Mouse (Mus musculus) c-Kit-positive CD71-positive TER-119-negative erythroid progenitor cells, embryonic 14.5 days (primary cell): Measurements from ENCODE around the gene Kcna1.

Source experiments
- DNase-seq: peaks from one replicate; pipeline ENCODE4 v3.0.0-alpha.2; 2013; ENCODE audit warnings: low read depth

Gene Kcna1

DNA sequence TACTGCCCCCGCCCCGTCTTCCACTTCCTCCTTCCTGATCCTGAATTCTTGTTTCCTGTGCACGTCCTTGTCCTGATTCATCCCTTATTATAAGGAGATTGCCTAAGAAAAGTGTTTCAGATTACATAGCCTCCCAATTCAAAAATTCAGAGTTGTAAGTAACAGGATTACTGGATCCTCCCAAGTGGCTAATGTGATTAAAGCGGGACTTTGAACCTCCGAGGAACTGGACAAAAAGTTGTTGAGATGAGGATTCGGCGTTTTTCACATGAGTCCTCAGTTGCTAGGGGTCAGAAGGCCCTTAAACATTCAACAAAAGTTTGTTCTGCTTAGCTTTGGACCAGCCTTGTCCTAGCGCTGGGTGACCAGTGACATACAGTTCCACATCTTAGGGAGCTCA is at the start of gene Kcna1:
Kcna1 (minus strand) TSS at position 4 of the 400 bp plus-strand sequence.
- no peak for DNase-seq

DNA sequence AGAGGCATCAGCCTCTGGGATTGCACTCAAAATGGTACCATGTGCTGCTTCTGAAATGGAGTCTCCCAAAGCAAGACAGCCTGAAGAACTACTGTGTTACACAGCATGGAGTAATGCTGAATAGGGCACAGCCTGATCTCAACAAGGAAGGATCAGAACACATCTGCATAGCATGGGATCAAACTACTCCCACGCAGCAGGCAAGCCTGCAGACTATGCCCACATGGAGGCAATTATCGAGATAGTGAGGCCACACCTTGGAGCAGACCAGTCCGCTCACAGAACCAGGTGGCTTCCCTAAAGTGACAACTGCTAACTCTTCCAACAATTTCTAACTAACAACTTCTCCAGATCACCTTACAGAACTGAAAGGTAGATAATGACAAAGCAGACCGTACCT is 40.9 kb upstream of the Kcna1 start:
- no peak for DNase-seq

DNA sequence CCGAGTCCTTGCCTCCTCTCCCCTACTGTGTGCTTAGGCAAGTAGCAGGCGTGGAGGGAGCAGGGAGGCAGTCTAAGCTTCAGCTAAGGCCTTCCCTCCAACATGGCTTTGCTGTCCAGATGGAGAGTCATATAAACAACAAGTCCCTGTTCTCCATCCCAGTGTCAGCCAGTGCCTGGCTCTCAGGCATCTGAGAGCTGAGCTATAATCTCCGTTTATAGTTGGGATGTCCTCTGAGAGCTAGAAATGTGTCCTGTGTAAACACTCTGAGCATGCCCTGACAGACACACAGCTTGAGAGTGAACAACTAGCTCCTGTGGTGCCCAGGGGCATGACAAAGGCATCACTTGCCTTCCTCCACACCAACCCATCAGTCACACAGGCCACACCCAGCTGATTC is 39.0 kb upstream of the Kcna1 start:
- no peak for DNase-seq

DNA sequence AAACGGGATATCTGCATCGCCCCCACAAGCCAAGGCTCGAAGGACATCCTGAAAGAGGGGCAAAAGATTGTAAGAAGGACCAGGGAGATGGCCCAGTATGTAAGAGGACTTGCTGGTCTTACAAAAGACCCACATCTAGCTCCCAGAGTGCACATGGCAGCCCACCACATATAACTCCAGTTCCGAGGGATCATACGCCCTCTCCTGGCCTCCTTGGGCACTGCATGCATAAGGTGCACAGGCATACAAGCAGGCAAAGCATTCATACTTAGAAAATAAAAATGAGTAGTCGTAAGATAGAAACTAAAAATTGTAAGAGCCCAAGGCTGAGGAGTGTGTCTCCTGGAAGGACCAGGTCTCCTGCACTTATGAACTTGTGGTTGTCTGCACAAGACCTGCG is 32.8 kb upstream of the Kcna1 start:
- no peak for DNase-seq

DNA sequence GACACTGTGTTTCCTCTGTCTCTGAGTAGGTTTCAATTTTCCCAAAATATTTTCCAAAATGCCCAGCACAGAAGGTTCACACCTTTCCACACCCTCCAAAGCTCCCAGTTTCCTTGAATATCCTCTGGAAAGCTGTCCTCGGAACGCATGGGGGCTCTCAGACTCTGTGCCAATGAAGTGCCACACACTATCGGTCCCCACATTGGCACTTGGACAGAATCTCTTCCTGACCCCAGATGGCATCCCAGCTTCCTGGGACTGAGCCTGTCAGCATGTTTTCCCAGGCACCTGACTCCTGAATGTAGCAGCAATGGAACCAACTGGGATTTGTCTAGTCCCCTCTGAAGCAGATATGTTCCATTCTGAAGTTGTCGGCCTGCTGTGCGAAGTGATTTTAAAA is 20.8 kb upstream of the Kcna1 start:
- DNase-seq: no peak

DNA sequence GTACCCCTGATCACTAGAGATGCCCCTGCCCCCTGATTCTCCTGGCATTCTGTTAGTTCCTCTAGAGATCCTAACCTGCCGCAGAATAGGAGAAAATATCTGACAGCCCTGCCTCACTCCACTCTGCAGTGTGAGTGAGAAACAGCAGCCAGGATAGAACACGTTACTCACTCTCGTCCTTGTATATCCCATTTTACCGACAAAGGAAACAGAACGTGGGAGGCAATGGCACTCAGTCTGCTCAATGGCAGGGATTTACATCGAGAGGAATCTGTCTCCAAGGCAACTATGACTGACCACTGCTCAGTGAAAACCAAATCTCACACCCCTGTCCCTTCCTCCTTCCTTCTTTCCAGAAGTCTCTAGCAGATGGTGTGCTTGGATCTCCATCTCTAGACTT is 19.9 kb upstream of the Kcna1 start:
- DNase-seq: no peak

DNA sequence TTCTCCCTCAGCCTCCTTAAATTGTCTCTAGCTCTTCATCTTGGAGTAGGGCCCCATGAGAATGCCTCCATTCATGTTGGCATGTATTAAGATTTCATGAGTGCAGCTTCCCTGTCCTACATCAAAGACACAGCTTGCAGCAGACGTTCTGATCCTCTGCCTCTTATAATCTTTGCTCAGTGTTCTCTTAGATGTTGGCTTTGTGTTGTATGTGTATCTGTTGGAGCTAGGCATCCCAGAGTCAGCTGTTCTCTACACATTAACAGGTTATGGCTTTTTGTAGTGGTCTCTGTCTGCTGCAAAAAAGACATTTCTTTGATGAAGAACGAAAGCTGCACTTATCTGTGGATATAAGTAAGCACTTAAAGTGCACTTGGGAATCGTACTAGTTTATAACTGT is 18.4 kb upstream of the Kcna1 start:
- DNase-seq: no peak

DNA sequence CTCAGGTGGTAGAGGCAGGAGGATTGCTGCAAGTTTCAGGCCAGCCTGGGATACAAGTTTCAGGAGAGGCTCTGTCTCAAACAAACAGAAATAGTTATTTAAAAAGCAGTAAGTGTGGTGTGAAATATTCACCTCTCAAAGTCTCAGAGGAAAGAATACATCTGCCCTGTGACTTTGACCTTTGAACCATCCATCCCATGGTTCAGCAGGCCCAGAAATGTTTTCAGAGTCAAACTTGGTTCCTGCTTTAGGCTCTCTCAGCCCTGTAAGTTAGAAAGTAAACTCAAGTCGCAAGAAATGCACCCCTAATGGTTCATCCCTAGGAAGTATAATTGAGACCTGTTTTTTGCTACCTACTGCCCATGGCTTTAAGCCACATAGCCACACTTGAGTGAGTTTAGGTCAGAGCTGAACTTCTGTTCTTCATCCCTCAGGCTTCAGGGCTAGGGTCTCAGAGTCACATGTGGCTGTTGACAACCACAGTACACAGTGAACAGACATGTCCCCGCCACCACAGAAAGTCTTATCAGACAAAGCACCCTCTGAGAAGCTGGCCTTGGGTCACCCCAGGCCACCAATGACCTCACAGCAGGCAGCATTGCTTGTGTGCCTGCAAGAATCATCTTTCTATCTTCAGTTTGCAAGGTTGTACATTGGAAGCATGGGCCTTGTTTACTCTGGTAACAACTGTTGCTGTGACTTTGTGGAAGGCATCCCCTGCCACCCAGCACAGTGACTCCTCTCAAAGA is 11.6 kb upstream of the Kcna1 start:
- DNase-seq: no peak

DNA sequence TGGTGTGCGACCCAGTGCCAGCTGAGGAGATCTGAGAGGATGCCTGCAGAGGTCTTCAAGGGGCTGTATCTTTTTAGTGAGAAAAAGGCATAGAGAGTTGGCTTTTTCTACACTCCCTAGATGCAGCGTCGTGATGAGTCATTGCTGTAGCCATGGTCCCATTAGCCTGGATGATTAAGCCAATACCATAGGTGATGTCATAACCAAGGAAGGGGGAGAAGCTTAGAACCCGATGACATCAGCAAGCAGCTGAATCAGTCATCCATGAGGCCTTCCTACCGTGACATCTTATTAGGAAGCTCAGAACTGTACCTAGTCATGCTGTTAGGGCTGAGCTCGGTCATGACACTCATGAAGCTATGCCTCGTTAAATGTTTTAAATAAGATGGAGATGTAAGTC is 7.4 kb upstream of the Kcna1 start:
- no peak for DNase-seq

DNA sequence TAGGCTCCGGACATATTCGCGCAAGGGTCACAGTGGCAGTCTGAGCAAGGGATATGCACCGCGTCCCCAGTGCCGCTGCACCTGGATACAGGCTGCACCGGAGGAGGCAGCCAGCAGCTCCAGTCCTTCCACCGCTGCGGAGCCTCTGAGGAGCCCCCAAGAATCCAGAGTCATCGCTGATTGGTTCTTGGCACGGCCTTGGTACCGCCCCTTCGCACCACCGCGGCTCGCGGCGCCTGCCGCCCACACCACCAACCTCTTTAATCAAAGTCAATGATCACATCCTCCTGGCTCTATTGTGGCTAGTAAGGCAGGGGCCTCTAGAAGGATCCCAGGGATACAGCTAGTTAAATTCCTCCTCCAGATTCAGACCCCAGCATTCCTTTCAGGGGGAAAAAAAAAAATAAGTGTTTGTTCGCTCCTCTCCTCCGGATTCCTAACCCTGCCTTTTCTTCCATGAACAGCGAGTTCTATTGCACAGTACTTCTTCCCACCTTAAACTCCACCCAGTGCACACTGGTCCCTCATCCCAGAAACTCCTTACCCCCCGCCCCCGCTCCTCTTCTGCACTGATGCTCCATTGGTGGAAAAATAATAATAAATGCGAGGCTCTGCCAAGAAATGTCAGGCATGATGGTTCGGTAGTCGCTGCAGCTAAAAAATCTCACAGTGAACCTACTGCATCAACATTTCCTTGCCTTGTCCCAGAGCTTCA is 383 bp downstream of the Kcna1 start:
- no peak for DNase-seq

DNA sequence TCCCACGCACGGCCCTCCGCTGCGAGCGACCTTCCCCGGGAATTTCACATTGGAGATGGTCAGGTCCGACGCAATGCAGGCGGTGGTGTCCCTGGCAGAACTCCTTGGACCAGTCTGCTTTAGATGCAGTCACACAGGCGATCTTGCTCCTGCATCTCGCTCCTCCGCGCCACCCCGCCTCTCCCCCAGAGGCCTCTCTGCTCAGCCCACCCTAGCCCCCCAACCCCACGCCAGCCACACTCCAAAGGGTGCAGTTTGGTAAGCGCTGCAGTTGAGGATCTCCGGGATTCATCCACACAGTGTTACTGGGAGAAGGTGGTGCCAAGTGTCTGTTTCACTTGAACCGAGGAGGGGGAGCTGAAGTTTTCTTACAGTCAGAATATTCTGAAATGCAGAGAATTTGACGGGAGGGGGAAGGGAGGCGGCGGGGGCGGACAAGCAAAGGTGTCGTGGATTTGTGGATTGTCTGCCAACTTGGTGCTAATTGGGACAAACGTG is 1.1 kb downstream of the Kcna1 start:
- no peak for DNase-seq

DNA sequence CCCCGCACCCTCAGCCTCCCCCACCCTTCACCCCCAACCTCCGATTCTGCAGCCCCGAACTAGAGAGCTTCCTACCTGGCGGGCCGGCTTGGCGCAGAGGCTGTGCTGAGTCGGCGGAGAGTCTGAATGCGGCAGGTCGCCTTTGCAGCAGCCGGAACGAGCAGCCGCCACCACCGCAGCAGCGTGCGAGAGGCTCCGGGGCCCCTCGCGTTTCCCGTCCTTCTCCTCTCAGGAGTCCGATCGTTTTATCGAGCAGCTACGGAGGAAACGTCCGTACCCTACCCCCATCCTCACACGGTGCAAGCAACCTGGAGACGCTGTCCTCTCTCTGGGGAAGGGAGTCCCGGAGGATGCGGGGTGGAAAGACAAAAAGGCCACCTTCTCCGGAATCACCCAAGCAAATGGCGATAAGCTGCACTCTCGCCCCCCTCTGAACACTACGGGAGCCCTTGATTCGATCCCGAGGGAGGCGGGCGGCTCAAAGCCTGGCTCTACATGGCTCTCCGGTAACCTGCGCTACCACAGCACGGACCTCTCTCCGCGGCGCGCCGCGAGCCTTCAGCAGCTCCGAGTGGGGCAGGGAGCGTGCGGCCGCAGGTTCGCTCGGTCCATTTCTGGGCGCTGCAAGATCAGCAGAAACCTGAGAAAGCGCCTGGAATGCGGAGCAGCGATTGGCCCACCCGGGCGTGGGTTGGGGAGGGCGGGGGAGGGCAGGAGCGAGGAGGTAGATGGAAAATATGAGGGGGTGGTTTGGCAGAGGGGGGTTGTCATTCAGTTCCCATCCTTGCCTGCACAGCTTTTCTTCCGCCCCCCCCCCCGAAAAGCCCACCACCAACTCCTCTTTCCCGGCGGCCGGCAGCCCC is 1.8 kb downstream of the Kcna1 start:
- DNase-seq: no peak

DNA sequence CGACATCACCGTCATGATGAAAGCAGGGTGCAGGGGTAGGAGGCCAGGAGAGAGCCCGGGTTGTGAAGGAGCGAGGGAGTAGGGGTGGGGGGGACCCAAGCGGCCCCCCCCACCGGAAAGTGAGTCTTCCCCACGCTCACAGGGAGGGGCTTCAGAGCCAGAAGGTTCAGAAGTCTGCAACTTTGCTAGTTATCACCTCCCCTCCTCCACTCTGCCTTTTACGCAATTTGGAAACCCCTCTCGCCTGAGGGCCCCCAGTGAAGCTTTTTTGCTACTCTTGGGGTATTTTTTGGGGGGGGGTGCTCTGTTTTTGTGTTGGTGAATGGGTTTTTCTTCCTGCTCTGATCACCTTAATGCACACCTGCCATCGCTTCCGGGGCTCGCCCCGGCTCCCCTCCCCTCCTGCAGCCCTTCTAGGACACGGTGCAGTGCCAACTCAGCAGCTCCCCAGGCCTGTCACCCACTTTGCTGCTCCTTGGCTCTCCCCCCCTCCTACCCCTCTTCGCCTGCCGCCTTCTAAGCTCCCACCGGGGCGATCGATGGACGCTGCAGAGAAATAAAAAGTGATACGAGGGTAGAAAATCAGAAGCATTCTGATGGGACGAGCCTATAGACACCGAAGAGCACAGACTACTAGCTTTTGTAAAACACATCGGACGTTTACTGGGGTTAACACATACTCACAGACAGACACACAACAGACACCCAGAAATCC is 2.7 kb downstream of the Kcna1 start:
- no peak for DNase-seq

DNA sequence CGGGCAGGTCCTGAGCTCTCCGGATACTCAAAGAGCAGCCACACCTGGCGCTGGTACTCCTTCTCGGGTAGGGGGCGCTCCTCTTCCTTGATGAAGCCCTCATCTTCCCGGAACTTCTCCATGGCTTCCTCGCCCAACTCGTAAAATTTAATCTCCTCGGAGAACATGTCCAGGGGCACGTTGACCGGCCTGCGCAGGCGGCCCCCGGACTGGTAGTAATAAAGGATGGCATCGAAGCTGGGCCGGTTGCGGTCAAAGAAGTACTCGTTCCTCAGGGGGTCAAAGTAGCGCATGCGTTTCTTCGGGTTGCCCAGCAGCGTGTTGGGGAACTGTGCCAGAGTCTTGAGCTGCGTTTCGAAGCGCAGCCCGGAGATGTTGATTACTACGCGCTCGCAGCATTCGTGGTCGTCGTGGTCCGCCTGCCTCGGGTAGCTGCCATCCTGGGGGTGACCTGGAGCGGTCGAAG is 3.3 kb downstream of the Kcna1 start:
- DNase-seq: no peak

DNA sequence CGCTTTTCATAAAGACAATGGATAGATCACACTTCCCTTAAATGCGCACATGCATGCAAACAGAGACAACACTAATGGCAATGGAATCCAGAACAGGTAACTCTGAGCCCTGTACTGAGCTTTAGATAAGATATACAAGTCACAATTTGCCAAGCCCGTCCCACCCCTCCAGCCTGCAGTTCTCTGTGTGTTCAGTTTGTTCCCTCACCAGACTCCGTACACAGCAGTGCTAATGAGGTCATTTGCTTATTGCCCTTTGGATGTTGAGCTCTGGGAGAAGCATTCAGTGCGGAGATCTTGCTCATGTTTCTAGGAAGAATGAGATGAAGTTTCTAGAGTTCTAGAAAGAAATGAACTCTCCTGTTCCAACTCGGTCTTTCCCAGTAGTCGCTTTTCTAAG is 17.7 kb downstream of the Kcna1 start:
- no peak for DNase-seq

DNA sequence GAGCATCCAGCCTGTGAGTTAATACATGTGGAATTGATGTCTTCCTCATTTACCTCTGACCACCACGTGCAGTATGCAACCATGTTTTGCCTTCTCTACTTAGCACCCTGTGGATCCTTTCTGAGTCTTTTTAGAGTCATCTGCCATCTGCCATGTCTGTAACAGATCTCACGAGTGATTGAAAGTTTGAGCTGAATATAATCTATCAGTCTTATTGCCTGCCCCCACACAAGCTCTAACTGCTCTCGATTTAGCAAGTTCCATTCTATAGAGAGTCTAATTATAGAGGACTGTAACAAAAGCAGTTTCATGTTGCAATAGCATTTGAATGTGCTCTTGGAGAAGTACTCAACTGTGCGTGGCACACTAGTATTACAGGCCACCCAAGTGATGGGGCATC is 27.7 kb downstream of the Kcna1 start:
- no peak for DNase-seq

DNA sequence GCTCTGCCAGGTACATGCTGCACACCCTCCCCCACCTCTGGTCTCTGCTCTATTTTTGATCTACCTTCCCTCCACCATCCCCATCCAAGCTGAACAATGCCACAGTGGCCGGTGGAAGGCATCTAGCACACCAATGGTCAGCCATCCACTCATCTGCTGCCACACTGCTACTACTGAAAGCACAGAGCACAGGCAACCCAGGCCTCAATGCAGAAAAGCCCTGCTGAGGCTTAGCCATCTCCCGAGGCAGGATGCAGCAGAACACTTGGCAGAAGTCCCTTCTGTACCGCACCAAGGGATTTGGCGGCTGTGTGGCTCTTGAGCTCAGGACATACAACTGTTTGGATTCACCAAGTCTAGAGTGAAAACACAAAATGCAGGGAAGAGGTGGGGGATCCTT is 35.4 kb downstream of the Kcna1 start:
- DNase-seq: no peak

DNA sequence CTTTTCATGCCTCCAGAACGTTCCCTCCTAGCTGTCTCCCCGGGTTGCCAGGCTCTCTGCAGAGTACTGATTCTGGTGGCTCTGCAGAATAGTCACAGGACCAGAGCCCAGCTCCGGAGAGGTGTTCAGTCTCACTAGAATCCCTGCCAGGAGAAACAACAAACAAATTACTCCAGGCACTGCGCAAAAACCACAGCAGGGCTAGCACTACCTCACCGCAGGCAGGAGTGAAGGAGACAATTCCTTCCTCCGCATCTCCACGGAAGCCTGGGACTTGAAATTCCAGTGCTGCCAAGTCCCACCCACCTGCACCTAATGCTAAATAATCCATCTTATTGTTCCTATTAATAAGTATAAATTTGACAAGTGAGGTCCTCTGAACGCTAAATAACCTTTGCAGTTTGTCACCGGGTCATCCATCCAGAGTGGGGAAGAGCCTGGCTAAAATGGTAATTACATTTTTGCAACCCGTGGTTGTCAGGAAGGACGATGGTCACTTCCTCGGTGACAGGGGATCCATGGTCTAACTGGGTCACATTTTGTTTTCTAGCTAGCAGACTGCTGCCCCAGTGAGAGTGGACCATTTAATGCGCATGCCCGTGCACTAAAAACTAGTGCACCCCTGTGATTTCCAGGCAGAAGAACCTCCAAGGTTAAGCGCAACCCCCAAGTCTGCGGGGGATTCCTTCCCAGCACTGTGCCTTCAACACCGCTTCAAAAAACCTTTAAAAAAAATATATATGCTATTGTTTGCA is 36.8 kb downstream of the Kcna1 start:
- DNase-seq: no peak

DNA sequence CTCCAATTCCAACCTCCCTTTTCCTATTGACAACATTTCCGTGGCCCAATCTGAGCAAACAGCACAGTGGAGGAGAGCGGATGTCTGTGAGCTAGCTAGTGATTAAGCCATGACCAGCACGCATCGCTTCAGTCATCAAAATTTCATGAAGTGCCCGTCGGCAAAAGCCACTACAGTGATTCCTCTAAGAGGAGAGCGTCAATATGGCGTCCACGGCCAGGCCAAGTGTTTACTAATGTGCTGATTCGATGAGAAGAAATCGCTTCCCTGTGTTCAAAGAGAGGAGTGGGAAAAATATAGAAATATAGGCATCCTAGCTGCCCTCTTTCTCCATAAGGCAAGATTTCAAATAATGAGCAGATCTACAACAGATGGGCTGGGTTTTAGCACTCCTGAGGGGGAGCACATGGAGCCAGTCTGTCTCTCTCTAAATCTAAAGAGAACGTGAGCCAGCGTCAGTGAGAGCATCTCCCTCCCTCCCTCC is 44.3 kb downstream of the Kcna1 start:
- DNase-seq: no peak

DNA sequence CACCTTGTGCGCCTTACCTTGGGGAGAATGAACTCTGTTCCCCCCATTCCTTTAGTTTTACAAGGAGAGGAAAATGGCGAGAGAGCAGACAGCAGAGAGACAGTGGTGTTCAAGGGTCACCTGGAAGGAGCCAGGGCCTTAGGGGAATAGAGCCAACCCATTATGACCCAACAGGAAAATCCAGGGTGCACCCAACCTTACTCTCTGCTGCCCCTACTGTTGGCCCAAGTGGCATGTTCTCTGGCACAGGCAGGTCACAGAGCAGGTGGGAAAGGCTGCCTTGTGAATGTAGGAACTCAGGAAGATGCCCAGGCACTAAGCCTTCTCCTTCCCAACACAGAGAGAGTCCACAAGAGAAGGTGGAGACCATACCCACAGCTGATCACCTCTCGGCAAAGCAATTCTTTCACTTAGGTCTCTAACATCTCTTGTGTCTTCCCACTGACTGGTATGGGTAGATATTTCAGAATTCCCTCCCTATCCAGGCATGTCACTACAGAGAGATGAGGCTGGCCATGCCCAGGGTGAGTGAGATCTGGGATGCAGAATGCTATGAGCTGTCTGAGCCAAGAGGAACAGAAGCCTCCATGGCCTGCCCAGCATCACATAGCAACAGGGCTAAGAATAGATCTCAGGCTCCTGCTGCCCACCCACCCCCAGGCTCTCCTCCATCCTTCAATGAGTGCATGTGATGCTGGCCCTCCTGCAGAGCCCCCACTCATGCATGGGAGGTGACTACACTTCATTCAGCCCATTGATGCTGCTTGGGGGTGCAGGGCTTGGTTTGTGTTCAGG is 46.8 kb downstream of the Kcna1 start:
- DNase-seq: no peak
